Mouse (Mus musculus) retina, postnatal 1 day (tissue): Measurements from ENCODE around the gene Jkamp.
"Not testable (repeated sequence)": the region's sequence is repeated elsewhere in the genome, so short reads cannot be mapped to it uniquely, and the experiment has no call there.

Source experiments
- DNase-seq: peaks from one replicate; pipeline ENCODE4 v3.0.0-alpha.2; 2012

Gene Jkamp

GRCm38 (mm10) chr12:72085329-72086165 lies at the start of gene Jkamp, which contains the start of gene L3hypdh:
Gene Jkamp (plus strand): TSS chr12:72085589.
Gene L3hypdh (minus strand): TSS chr12:72085439.
- peak; percentile 100 for DNase-seq

GRCm38 (mm10) chr12:72036097-72036661 lies 49.2 kb upstream of the Jkamp start:
- DNase-seq = no peak

GRCm38 (mm10) chr12:72037049-72037448 lies 48.3 kb upstream of the Jkamp start:
- DNase-seq = no peak

- DNase-seq = peak; percentile 36
Observed at GRCm38 (mm10) chr12:72038866-72039265, 46.5 kb upstream of the Jkamp start.

GRCm38 (mm10) chr12:72039501-72039900 lies 45.9 kb upstream of the Jkamp start:
- peak; percentile 43 for DNase-seq

GRCm38 (mm10) chr12:72041238-72041637 lies 44.2 kb upstream of the Jkamp start:
- DNase-seq = no peak

GRCm38 (mm10) chr12:72047513-72047912 lies 37.9 kb upstream of the Jkamp start:
- peak; percentile 61 for DNase-seq

GRCm38 (mm10) chr12:72050156-72050555 lies 35.2 kb upstream of the Jkamp start:
- not testable (repeated sequence) for DNase-seq

GRCm38 (mm10) chr12:72050821-72051220 lies 34.6 kb upstream of the Jkamp start:
- no peak for DNase-seq

GRCm38 (mm10) chr12:72052571-72052970 lies 32.8 kb upstream of the Jkamp start:
- DNase-seq = no peak

- DNase-seq = peak; percentile 65
Observed at GRCm38 (mm10) chr12:72053303-72053702, 32.1 kb upstream of the Jkamp start.

- DNase-seq = peak; percentile 67
Observed at GRCm38 (mm10) chr12:72053851-72054250, 31.5 kb upstream of the Jkamp start.

- no peak for DNase-seq
Observed at GRCm38 (mm10) chr12:72057780-72058179, 27.6 kb upstream of the Jkamp start.

- no peak for DNase-seq
Observed at GRCm38 (mm10) chr12:72069626-72070326, 15.6 kb upstream of the Jkamp start.

GRCm38 (mm10) chr12:72070327-72071269 lies 14.8 kb upstream of the Jkamp start, which contains the start of gene Gpr135:
Gene Gpr135 (minus strand): TSS chr12:72071125.
- peak; percentile 93 for DNase-seq

GRCm38 (mm10) chr12:72078248-72078647 lies 7.1 kb upstream of the Jkamp start:
- DNase-seq = no peak

- DNase-seq = no peak
Observed at GRCm38 (mm10) chr12:72081961-72082360, 3.4 kb upstream of the Jkamp start.

GRCm38 (mm10) chr12:72082370-72082769 lies 3.0 kb upstream of the Jkamp start:
- DNase-seq = peak; percentile 26

- peak; percentile 16 for DNase-seq
Observed at GRCm38 (mm10) chr12:72083265-72083664, 2.1 kb upstream of the Jkamp start.

GRCm38 (mm10) chr12:72084261-72085023 lies 947 bp upstream of the Jkamp start:
- DNase-seq = peak; percentile 56

GRCm38 (mm10) chr12:72085024-72085328 lies 413 bp upstream of the Jkamp start:
- DNase-seq = no peak
